In the genomic region with DNA sequence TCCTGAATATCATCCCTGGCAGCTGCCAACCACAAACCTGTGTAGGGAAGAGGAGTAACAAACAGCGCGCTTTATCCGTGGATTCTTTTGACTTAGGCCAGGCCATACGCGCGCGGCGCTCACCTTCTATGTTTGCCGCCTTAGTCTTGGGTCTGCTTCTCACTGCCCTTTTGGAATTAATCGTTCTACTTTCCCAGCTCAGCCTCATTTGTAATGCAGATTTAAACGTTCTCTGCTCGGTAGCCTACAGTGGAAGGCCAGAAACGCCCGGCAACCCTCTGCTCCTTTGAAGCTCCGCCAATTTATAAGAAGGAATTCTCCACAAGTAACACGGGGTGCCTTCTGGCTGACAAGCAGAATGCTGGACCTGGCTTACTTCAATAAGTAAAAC, we compare ENCODE assay signal across 8 mouse cellular contexts. TPM values are rescaled to one million over a fixed set of nuclear protein-coding genes. Genes with fewer than 3 reads are reported as not detected.
DNase-seq lines count a peak whose midpoint lies in the region; ATAC-seq and TF ChIP-seq lines count a peak whose summit lies in the region.

No protein-coding gene starts in this region.

- WGBS in hindbrain, embryonic 12.5 days: 2% methylated on average over 16 of the region's 16 CpGs
- WGBS in limb, embryonic 14.5 days: 5% methylated on average over 16 of the region's 16 CpGs

- H3K36me3 ChIP-seq in hindbrain, embryonic 12.5 days: no peaks in the 10 kb centered on the region
- H3K36me3 ChIP-seq in limb, embryonic 14.5 days (ENCODE audit: control insufficient read depth, insufficient read depth, low read length): no peaks in the 10 kb centered on the region

- peak; percentile 69 for ATAC-seq in hindbrain, embryonic 12.5 days (ENCODE audit: low FRiP score)
- no peak for ATAC-seq in limb, embryonic 14.5 days (ENCODE audit: low FRiP score, low read depth)

- H3K4me3 ChIP-seq in hindbrain, embryonic 12.5 days: peak overlapping the region; percentile 10
- H3K4me3 ChIP-seq in limb, embryonic 14.5 days (replicated peaks; ENCODE audit: low read length): peak overlapping the region; percentile 4; the same call in 1 of the 2 replicates

- H3K4me2 ChIP-seq in hindbrain, embryonic 12.5 days (replicated peaks): peak overlapping the region; percentile 46
- peak overlapping the region; percentile 36 for H3K4me2 ChIP-seq in limb, embryonic 14.5 days (replicated peaks; ENCODE audit: low read depth, low read length, severe bottlenecking)

- no peaks in the 10 kb centered on the region for H3K9me3 ChIP-seq in hindbrain, embryonic 12.5 days (replicated peaks)
- H3K9me3 ChIP-seq in limb, embryonic 14.5 days (ENCODE audit: control insufficient read depth, low read length): no peaks in the 10 kb centered on the region

- peaks cover 34% of the 10 kb centered on the region for H3K27me3 ChIP-seq in hindbrain, embryonic 12.5 days
- H3K27me3 ChIP-seq in limb, embryonic 14.5 days (ENCODE audit: control insufficient read depth, insufficient read depth, low read length): no peaks in the 10 kb centered on the region

- no peak overlapping the region for H3K27ac ChIP-seq in hindbrain, embryonic 12.5 days
- H3K27ac ChIP-seq in limb, embryonic 14.5 days (replicated peaks; ENCODE audit: low read depth, low read length): no peak overlapping the region

- no peak for TF ChIP-seq POLR2A in limb, embryonic 14.5 days (IDR thresholded peaks at IDR 0.05; ENCODE audit: borderline replicate concordance, extremely low read depth, insufficient read depth, insufficient read length)

- peak; percentile 50 to 51 for DNase-seq in cerebellum, postnatal 10 days
- no peak for DNase-seq in cerebellum, adult 9-10 months
- peak; percentile 83 for DNase-seq in R1 (ENCODE audit: low read depth, low spot score)
- no peak for DNase-seq in limb, embryonic 14.5 days (ENCODE audit: low spot score)
- no peak for DNase-seq in B cell, adult 2 months
- DNase-seq in urinary bladder, adult 2 months (ENCODE audit: low spot score): no peak
- DNase-seq in Muller cell, postnatal 12 days (ENCODE audit: inconsistent ontology term): no peak

- peaks cover 8% of the 10 kb centered on the region for H3K4me1 ChIP-seq in hindbrain, embryonic 12.5 days
- H3K4me1 ChIP-seq in limb, embryonic 14.5 days (ENCODE audit: control insufficient read depth, insufficient read depth, low read length): peaks cover 12% of the 10 kb centered on the region

- no peak overlapping the region for H3K9ac ChIP-seq in hindbrain, embryonic 12.5 days
- no peak overlapping the region for H3K9ac ChIP-seq in limb, embryonic 14.5 days (ENCODE audit: low read depth, low read length, severe bottlenecking)

RNA-seq across cellular contexts. Expression of a gene that starts 45.3 kb away (rescaled TPM):
- polyA plus RNA-seq in hindbrain, embryonic 12.5 days (2016; fragmentation: Nextera tagmentation; extraction: Ambion mirVana): 1.5 and 1.6 TPM in 2 replicates
- polyA plus RNA-seq in limb, embryonic 14.5 days (2012; rRNA removed): 38.9 and 39.5 TPM in 2 replicates
- 23.7 and 24.1 TPM in 2 replicates for polyA plus RNA-seq in limb, embryonic 14.5 days (2014; fragmentation: Nextera tagmentation; extraction: Ambion mirVana)
- 0.12 and 0.15 TPM in 2 replicates for polyA plus RNA-seq in urinary bladder, adult 2 months (2012; rRNA removed)

Comparison
In these comparisons a context has a peak if more than half of its experiments do, and no peak if none do; other contexts are left out.
1. DNase-seq: peak in cerebellum, postnatal 10 days (2 of 2) and R1 (single experiment); none in cerebellum, adult 9-10 months (single experiment), limb, embryonic 14.5 days (single experiment), B cell, adult 2 months (0 of 2), urinary bladder, adult 2 months (single experiment) and Muller cell, postnatal 12 days (single experiment).